Mouse (Mus musculus) stomach, postnatal 0 days (tissue): ENCODE measurements around the gene Bicc1.

ENCODE experiments used
- CTCF ChIP-seq: IDR thresholded peaks from 2 replicates; pipeline ENCODE4 v1.5.1; 2016; ENCODE audit warnings: antibody characterized with exemption, low read depth, mild to moderate bottlenecking, moderate library complexity
- EP300 ChIP-seq: optimal IDR thresholded peaks from 2 replicates; pipeline ENCODE3; 2016; ENCODE audit warnings: antibody characterized with exemption

GRCm38 (mm10) chr10:71002871-71003270 is 156.6 kb downstream of the Bicc1 start:
- no peak for TF ChIP-seq CTCF
- no peak for TF ChIP-seq EP300
